Mouse (Mus musculus): ENCODE data around the gene Rln3.

DNA sequence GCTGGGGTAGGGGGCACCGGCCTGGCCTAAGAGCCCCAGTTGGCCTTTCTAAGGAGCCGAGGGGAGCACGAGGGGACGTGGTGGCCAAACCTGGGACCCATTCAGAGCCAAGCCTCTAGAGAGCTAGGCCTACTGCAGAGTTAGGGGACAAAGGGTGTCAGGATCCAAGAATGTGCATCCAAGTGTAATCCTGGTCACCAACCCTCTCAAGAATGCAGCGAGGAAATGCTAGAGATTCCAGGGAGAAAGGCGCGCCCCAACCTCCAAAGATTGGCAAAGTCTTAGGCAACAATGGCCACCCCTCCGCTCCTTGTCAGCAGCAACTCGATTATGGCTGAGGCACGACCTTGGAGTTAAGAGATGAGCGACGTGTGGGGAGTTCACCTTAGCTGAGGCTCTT lies 23.2 kb downstream of the Rln3 start:
- TF ChIP-seq CTCF (IDR thresholded peaks at IDR 0.05; ENCODE audit: borderline replicate concordance, extremely low read depth, insufficient read depth, insufficient read length) (no peak), POLR2A (IDR thresholded peaks at IDR 0.05; ENCODE audit: borderline replicate concordance, extremely low read depth, insufficient read depth, insufficient read length, poor library complexity, severe bottlenecking) (no peak)
